In genomic region chr14:123022981-123023380, GRCm38 (mm10) we compare ENCODE assay signal across 20 mouse cellular contexts. TPM values are rescaled to one million over a fixed set of nuclear protein-coding genes. Genes with fewer than 3 reads are reported as not detected.
DNase-seq lines count a peak whose midpoint lies in the region; ATAC-seq and TF ChIP-seq lines count a peak whose summit lies in the region.
"Had no signal": no experiment of that assay in that cellular context is flagged by ENCODE, and none has a peak within 500 bp of the region (broad histone marks: within the 10 kb centered on the region; RNA-seq: fewer than 3 reads in every experiment).

No protein-coding gene starts in this region.

- no peaks in the 10 kb centered on the region for H3K27me3 ChIP-seq in heart, embryonic 11.5 days (ENCODE audit: control insufficient read depth, insufficient read depth, low read length)
- H3K27me3 ChIP-seq in kidney, postnatal 0 days (ENCODE audit: insufficient read depth, low read length), result no peaks in the 10 kb centered on the region
- H3K27me3 ChIP-seq in kidney, adult 2 months (replicated peaks; ENCODE audit: control insufficient read depth, insufficient read depth, low read length), result no peaks in the 10 kb centered on the region
- H3K27me3 ChIP-seq: embryonic facial prominence, embryonic 12.5 days; forebrain, embryonic 12.5 days; hindbrain, embryonic 12.5 days had no signal

- no peak for TF ChIP-seq POLR2A in kidney, adult 2 months (IDR thresholded peaks at IDR 0.05; ENCODE audit: low read depth, low read length)

- no peak for ATAC-seq in heart, embryonic 11.5 days (replicated peaks; ENCODE audit: insufficient number of reproducible peaks, low FRiP score, low TSS enrichment)
- no peak for ATAC-seq in kidney, postnatal 0 days (replicated peaks; ENCODE audit: low FRiP score, low read depth)
- no peak for ATAC-seq in CD4-positive, CD25-positive, alpha-beta regulatory T cell, adult 4 months
- ATAC-seq: forebrain, postnatal 0 days; hindbrain, embryonic 16.5 days had no signal

- H3K36me3 ChIP-seq in heart, embryonic 11.5 days (ENCODE audit: control insufficient read depth, insufficient read depth, low read length), result no peaks in the 10 kb centered on the region
- H3K36me3 ChIP-seq in kidney, postnatal 0 days (ENCODE audit: insufficient read depth, low read length), result no peaks in the 10 kb centered on the region
- no peaks in the 10 kb centered on the region for H3K36me3 ChIP-seq in kidney, adult 2 months (ENCODE audit: control insufficient read depth, insufficient read depth, low read length)
- H3K36me3 ChIP-seq: embryonic facial prominence, embryonic 12.5 days; forebrain, embryonic 12.5 days; hindbrain, embryonic 12.5 days had no signal

- H3K4me1 ChIP-seq in heart, embryonic 11.5 days (ENCODE audit: control insufficient read depth, insufficient read depth, low read length), result no peaks in the 10 kb centered on the region
- no peaks in the 10 kb centered on the region for H3K4me1 ChIP-seq in kidney, postnatal 0 days (replicated peaks; ENCODE audit: insufficient read depth, low read length)
- no peaks in the 10 kb centered on the region for H3K4me1 ChIP-seq in kidney, adult 2 months (ENCODE audit: control insufficient read depth, insufficient read depth, low read length)
- H3K4me1 ChIP-seq: embryonic facial prominence, embryonic 12.5 days; forebrain, embryonic 12.5 days; hindbrain, embryonic 12.5 days had no signal

- H3K4me3 ChIP-seq in heart, embryonic 11.5 days (ENCODE audit: low read depth, low read length), result no peak overlapping the region
- no peak overlapping the region for H3K4me3 ChIP-seq in kidney, postnatal 0 days (replicated peaks; ENCODE audit: low read depth, low read length)
- no peak overlapping the region for H3K4me3 ChIP-seq in kidney, adult 2 months (ENCODE audit: insufficient read depth, low read depth, low read length)
- H3K4me3 ChIP-seq: embryonic facial prominence, embryonic 12.5 days; forebrain, embryonic 12.5 days; hindbrain, embryonic 12.5 days had no signal

- peak; percentile 43 for DNase-seq in heart, adult 11 months
- DNase-seq in kidney, postnatal 0 days (ENCODE audit: low spot score), result peak; percentile 55
- DNase-seq in kidney, adult 2 months, result no peak
- DNase-seq in gonadal fat pad, adult 2 months (ENCODE audit: low read depth), result peak; percentile 60
- no peak for DNase-seq in left cerebral cortex, postnatal 4 days
- DNase-seq: adrenal gland, postnatal 10 days; B cell, adult 2 months; cerebellum, adult 11-12 months; cerebellum, adult 9-10 months; cerebellum, postnatal 25 days; forebrain, postnatal 0 days; gastrocnemius, postnatal 14 days; heart, postnatal 10 days; heart, postnatal 4 days had no signal

- no peak for TF ChIP-seq CTCF in kidney, postnatal 0 days (IDR thresholded peaks at IDR 0.05; ENCODE audit: low read depth)
- TF ChIP-seq CTCF in kidney, adult 2 months (conservative IDR thresholded peaks at IDR 0.05; ENCODE audit: insufficient read depth, insufficient read length, low read depth, low read length), result no peak

- H3K27ac ChIP-seq in heart, embryonic 11.5 days (ENCODE audit: low read depth, low read length), result no peak overlapping the region
- no peak overlapping the region for H3K27ac ChIP-seq in kidney, postnatal 0 days
- H3K27ac ChIP-seq in kidney, adult 2 months (ENCODE audit: insufficient read depth, low read depth, low read length), result no peak overlapping the region
- H3K27ac ChIP-seq: embryonic facial prominence, embryonic 12.5 days; forebrain, embryonic 12.5 days; hindbrain, embryonic 12.5 days had no signal

- H3K9ac ChIP-seq in heart, embryonic 11.5 days (ENCODE audit: low read depth, low read length), result no peak overlapping the region
- H3K9ac ChIP-seq in kidney, postnatal 0 days (ENCODE audit: low read depth, low read length), result no peak overlapping the region
- H3K9ac ChIP-seq: embryonic facial prominence, embryonic 12.5 days; forebrain, embryonic 12.5 days; forebrain, postnatal 0 days; hindbrain, embryonic 12.5 days had no signal

- no peaks in the 10 kb centered on the region for H3K9me3 ChIP-seq in heart, embryonic 11.5 days (replicated peaks; ENCODE audit: control insufficient read depth, low read length)
- no peaks in the 10 kb centered on the region for H3K9me3 ChIP-seq in kidney, postnatal 0 days (replicated peaks; ENCODE audit: low read length)
- H3K9me3 ChIP-seq: embryonic facial prominence, embryonic 12.5 days; forebrain, embryonic 12.5 days; hindbrain, embryonic 12.5 days had no signal

- intact Hi-C loops in left cerebral cortex, postnatal 4 days (cut with DNase I), result no loop called here

- no peak overlapping the region for H3K4me2 ChIP-seq in heart, embryonic 11.5 days
- H3K4me2 ChIP-seq in kidney, postnatal 0 days (ENCODE audit: low read length), result no peak overlapping the region
- H3K4me2 ChIP-seq: embryonic facial prominence, embryonic 12.5 days; forebrain, embryonic 12.5 days; hindbrain, embryonic 12.5 days had no signal

RNA-seq across cellular contexts. Expression of gene Tmtc4, which starts 39.1 kb away (rescaled TPM):
- 21.7 and 23.9 TPM in 2 replicates for polyA plus RNA-seq in heart, embryonic 11.5 days (2014; fragmentation: Nextera tagmentation; extraction: Ambion mirVana)
- polyA plus RNA-seq in kidney, postnatal 0 days (2015; fragmentation: Nextera tagmentation; extraction: Ambion mirVana), result 25.8 and 28.4 TPM in 2 replicates
- 11.9 and 13.0 TPM in 2 replicates for polyA plus RNA-seq in kidney, adult 2 months (2012; rRNA removed)
- 13.6 and 14.4 TPM in 2 replicates for polyA plus RNA-seq in gonadal fat pad, adult 2 months (2012; rRNA removed)
- 10 to 100 TPM; 28.3 to 29.9 TPM for polyA plus RNA-seq in CD4-positive, CD25-positive, alpha-beta regulatory T cell, adult 4 months (2017; shearing (Covaris generic))
- total RNA-seq in left cerebral cortex, postnatal 4 days (2021), result 10 to 100 TPM; 75.4 to 82.8 TPM

Comparison
In these comparisons a context has a peak if more than half of its experiments do, and no peak if none do; other contexts are left out.
1. DNase-seq: peak in heart, adult 11 months (single experiment), kidney, postnatal 0 days (single experiment) and gonadal fat pad, adult 2 months (single experiment); none in kidney, adult 2 months (single experiment) and left cerebral cortex, postnatal 4 days (single experiment).